Mouse (Mus musculus): ENCODE measurements around the gene Mocs1. TPM values are rescaled to one million over a fixed set of nuclear protein-coding genes. Genes with fewer than 3 reads are reported as not detected.

Mocs1 gene
- polyA plus RNA-seq (2015; fragmentation: Nextera tagmentation; extraction: Ambion mirVana), result 2.9 and 3.4 TPM in 2 replicates

DNA sequence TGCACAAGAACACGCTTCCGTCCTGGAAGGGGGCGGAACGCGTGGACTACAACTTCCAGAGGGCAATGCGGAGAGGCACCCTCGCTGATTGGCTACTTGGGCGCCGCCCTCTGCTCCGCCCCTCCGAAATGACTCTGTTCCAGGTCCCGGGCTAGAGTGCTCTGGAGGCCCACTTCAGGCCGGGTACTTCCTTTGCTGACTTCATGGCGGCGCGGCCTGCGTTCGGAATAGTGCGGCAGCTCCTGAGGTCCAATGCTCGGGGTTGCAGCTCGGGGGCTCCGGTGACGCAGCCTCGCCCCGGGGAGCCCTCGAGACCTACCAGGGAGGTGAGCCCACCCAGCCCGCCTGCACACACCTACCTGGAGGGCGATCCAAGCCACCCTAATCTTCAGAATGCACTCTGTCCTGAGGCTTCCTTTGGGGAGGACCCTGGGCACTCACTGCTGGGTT lies at the start of gene Mocs1:
Gene Mocs1, plus strand, starts transcription at position 124 of the 450 bp plus-strand sequence.
- peak; percentile 100 for ATAC-seq
- WGBS, result under 1% methylated on average over 28 of the region's 28 CpGs
- Histone ChIP-seq H3K4me2 (peak within 1 kb of the TSS; percentile 92), H3K9me3 (replicated peaks) (no peaks in the 10 kb centered on the region), H3K36me3 (ENCODE audit: poor library complexity, severe bottlenecking) (no peaks in the 10 kb centered on the region), H3K4me3 (peak within 1 kb of the TSS; percentile 71), H3K27ac (no peak within 1 kb of the TSS; the same call in 1 of the 2 replicates), H3K27me3 (no peaks in the 10 kb centered on the region), H3K4me1 (peaks cover 25% of the 10 kb centered on the region), H3K9ac (peak within 1 kb of the TSS; percentile 85)

DNA sequence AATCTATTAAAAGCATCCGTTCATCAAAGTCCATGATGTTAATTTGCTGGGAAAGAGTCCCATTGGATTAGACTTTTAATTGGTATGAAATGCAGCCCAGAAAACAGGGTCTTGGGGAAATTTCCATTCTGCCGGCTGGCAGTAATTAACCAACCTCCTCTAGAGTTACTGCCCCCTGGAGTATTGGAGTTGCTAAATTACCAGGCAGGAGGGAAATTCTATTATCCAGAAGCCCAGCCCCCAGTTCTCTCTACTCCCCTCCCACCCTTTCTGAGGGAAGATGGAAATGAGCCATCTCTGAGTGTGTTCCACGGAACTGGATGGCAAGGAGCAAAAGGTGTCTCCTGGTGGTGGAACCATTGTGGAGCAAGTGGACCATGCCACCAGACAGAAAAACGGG lies 48.5 kb upstream of the Mocs1 start:
- H3K36me3 ChIP-seq (ENCODE audit: poor library complexity, severe bottlenecking), result no peaks in the 10 kb centered on the region
- no peak for ATAC-seq
- peaks cover 4% of the 10 kb centered on the region; the same call in 1 of the 2 replicates for H3K4me1 ChIP-seq
- H3K4me2 ChIP-seq, result no peak overlapping the region
- no peak overlapping the region for H3K27ac ChIP-seq
- no peaks in the 10 kb centered on the region for H3K27me3 ChIP-seq
- no peak overlapping the region for H3K4me3 ChIP-seq
- no peaks in the 10 kb centered on the region for H3K9me3 ChIP-seq (replicated peaks)
- WGBS, result 74% methylated on average over 4 of the region's 4 CpGs
- no peak overlapping the region for H3K9ac ChIP-seq

DNA sequence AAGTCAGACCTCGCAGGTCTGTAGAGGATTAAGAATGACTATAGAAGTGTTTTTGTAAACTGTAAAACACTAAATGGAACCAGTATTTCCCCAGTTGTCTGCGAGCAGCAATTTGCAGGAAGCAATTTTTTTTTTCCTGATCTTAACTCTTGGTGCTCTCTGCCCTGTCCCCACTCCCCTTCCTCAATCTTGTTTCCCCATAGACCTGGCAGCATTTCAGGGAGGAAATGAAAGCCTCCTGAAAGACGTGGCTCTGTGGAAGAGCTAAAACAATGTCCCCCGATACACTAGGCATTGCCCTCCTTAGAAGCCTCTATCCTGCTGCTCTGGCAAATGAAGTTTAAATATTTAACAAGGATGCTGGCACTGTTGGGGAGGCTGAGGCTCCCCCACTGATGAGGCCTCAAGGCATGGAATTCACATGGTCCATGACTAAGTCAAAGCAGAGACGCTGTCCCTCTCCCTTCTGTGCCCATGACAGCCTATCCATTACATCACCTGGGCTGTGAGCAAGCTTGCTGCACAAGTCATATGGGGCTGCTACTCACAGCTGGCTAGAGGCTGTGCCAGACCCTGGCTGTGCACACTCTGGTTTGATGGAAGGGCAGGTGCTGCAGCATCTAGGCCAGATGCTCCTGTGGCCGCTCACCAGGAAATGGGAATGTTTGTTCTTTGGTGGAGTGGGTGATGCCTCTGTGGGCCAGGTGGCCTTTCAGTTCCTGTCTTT lies 43.8 kb upstream of the Mocs1 start:
- 55% methylated on average over 6 of the region's 6 CpGs for WGBS
- H3K27me3 ChIP-seq, result no peaks in the 10 kb centered on the region
- H3K27ac ChIP-seq, result no peak overlapping the region
- H3K9ac ChIP-seq, result no peak overlapping the region
- ATAC-seq, result no peak
- H3K36me3 ChIP-seq (ENCODE audit: poor library complexity, severe bottlenecking), result no peaks in the 10 kb centered on the region
- no peak overlapping the region for H3K4me2 ChIP-seq
- H3K4me1 ChIP-seq, result peaks cover 4% of the 10 kb centered on the region; the same call in 1 of the 2 replicates
- no peak overlapping the region for H3K4me3 ChIP-seq
- H3K9me3 ChIP-seq (replicated peaks), result no peaks in the 10 kb centered on the region

DNA sequence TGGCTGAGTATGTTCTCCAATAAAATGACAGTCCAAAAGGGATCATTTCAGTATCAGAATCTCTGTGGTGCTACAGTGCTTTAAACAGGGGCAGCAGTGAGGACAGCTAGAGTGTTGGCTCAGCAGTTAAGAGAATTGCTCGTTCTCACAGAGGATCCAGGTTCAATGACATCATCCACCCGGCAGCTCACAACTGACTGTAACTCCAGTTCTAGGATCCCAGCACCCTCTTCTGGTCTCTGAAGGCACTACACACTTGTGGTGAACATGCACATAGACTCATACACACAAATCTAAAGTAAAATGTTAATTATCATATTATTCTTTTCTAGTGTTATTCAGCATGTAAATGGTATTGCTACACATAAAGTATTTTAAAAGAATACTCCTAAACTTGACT lies 40.4 kb upstream of the Mocs1 start:
- WGBS, result 88% methylated on average over 2 of the region's 2 CpGs

GRCm38 (mm10) chr17:49392751-49393150 lies 35.4 kb upstream of the Mocs1 start:
- no peak overlapping the region for H3K27ac ChIP-seq

More for the DNA sequence above, 40.4 kb upstream of the Mocs1 start:
- Histone ChIP-seq H3K27ac (no peak overlapping the region), H3K4me3 (no peak overlapping the region), H3K4me1 (peaks cover 4% of the 10 kb centered on the region; the same call in 1 of the 2 replicates), H3K27me3 (no peaks in the 10 kb centered on the region), H3K36me3 (ENCODE audit: poor library complexity, severe bottlenecking) (no peaks in the 10 kb centered on the region), H3K9ac (no peak overlapping the region), H3K4me2 (no peak overlapping the region), H3K9me3 (replicated peaks) (no peaks in the 10 kb centered on the region)
- no peak for ATAC-seq

DNA sequence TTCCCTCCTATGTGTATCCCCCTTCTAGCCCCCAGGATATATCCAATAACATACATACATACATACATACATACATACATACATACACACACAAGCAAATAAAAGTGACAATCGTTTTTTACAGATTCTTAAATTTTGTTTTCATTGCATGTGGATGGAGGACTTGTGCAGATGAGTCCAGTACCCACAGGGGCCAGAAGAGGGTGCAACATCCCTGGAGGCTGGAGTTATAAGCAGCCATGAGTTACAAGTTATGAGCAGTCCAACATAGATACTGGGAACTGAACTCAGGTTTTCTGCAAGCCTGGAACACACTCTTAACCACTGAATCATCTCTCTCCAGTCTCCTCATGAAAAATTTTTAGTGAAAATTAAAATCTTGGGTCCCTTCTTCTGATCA lies 33.3 kb upstream of the Mocs1 start:
- Histone ChIP-seq H3K36me3 (ENCODE audit: poor library complexity, severe bottlenecking) (no peaks in the 10 kb centered on the region), H3K27me3 (no peaks in the 10 kb centered on the region), H3K9me3 (replicated peaks) (no peaks in the 10 kb centered on the region), H3K9ac (no peak overlapping the region), H3K4me3 (no peak overlapping the region), H3K4me2 (no peak overlapping the region), H3K27ac (no peak overlapping the region), H3K4me1 (no peaks in the 10 kb centered on the region)
- 66% methylated on average over 1 of the region's 1 CpGs for WGBS
- no peak for ATAC-seq

More at GRCm38 (mm10) chr17:49392751-49393150, 35.4 kb upstream of the Mocs1 start:
- H3K9me3 ChIP-seq (replicated peaks), result no peaks in the 10 kb centered on the region
- 10% methylated on average over 1 of the region's 1 CpGs for WGBS
- H3K9ac ChIP-seq, result no peak overlapping the region
- no peak overlapping the region for H3K4me2 ChIP-seq
- no peaks in the 10 kb centered on the region for H3K36me3 ChIP-seq (ENCODE audit: poor library complexity, severe bottlenecking)
- no peak for ATAC-seq
- no peaks in the 10 kb centered on the region for H3K4me1 ChIP-seq
- H3K4me3 ChIP-seq, result no peak overlapping the region
- no peaks in the 10 kb centered on the region for H3K27me3 ChIP-seq

DNA sequence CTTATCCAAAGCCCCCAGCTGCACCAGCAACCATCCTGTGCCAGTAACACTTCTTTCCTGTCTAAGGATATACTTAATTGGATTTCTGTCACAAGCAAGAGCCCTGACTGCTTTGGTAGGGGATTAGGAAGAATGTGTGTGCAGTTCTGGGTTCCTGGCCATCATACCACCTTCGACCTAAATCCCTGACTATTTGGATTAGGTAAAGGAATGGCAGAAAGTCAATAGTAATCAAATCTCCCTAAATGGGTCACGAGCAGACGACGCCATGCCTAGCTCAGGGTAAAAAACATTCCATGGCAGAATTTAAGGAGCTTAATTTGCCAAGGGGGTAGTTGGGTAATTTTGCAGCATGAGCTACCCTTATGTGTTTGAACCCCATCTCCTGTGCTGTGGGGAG lies 28.6 kb upstream of the Mocs1 start:
- H3K4me2 ChIP-seq, result no peak overlapping the region
- no peak for ATAC-seq
- 58% methylated on average over 4 of the region's 4 CpGs for WGBS

DNA sequence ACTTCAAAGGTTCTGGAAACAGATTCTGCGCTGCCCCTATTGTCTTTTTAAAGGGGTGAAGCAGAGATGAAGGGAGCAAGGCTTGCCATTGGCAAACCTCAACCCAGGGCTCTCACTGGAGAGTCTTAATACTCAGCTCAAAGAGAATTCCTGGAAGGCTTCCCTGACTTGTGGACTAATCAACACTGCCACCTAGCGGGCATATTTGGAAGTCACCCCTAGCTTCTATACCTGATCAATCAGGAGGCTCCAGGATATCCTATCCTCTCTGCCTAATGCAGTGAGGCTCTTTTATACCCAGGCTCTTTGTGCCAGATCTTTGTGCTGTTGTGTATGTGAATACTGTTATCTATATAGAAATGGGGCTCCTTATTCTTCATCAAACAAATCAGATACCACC lies 28.0 kb upstream of the Mocs1 start:
- Histone ChIP-seq H3K36me3 (ENCODE audit: poor library complexity, severe bottlenecking) (no peaks in the 10 kb centered on the region), H3K4me1 (no peaks in the 10 kb centered on the region), H3K9me3 (replicated peaks) (no peaks in the 10 kb centered on the region), H3K9ac (no peak overlapping the region), H3K27me3 (no peaks in the 10 kb centered on the region), H3K27ac (no peak overlapping the region), H3K4me3 (no peak overlapping the region), H3K4me2 (no peak overlapping the region)
- 0% methylated on average over 2 of the region's 2 CpGs for WGBS
- peak; percentile 75 for ATAC-seq

More for the DNA sequence above, 28.6 kb upstream of the Mocs1 start:
- Histone ChIP-seq H3K36me3 (ENCODE audit: poor library complexity, severe bottlenecking) (no peaks in the 10 kb centered on the region), H3K9ac (no peak overlapping the region), H3K27me3 (no peaks in the 10 kb centered on the region), H3K4me1 (no peaks in the 10 kb centered on the region), H3K9me3 (replicated peaks) (no peaks in the 10 kb centered on the region), H3K27ac (no peak overlapping the region), H3K4me3 (no peak overlapping the region)

- no peaks in the 10 kb centered on the region for H3K36me3 ChIP-seq (ENCODE audit: poor library complexity, severe bottlenecking)
- no peak overlapping the region for H3K4me2 ChIP-seq
- H3K9me3 ChIP-seq (replicated peaks), result no peaks in the 10 kb centered on the region
- no peak overlapping the region for H3K4me3 ChIP-seq
- no peak for ATAC-seq
- no peak overlapping the region for H3K9ac ChIP-seq
- no peaks in the 10 kb centered on the region for H3K27me3 ChIP-seq
- 82% methylated on average over 6 of the region's 6 CpGs for WGBS
- no peak overlapping the region for H3K27ac ChIP-seq
- no peaks in the 10 kb centered on the region for H3K4me1 ChIP-seq
Measured at GRCm38 (mm10) chr17:49403151-49403550, 25.0 kb upstream of the Mocs1 start.

GRCm38 (mm10) chr17:49405927-49406326 lies 22.2 kb upstream of the Mocs1 start:
- Histone ChIP-seq H3K36me3 (ENCODE audit: poor library complexity, severe bottlenecking) (no peaks in the 10 kb centered on the region), H3K27ac (no peak overlapping the region), H3K4me3 (no peak overlapping the region), H3K9me3 (replicated peaks) (no peaks in the 10 kb centered on the region), H3K4me2 (no peak overlapping the region), H3K27me3 (no peaks in the 10 kb centered on the region), H3K9ac (no peak overlapping the region), H3K4me1 (no peaks in the 10 kb centered on the region)
- 82% methylated on average over 5 of the region's 5 CpGs for WGBS
- no peak for ATAC-seq

GRCm38 (mm10) chr17:49412974-49413373 lies 15.2 kb upstream of the Mocs1 start:
- H3K4me2 ChIP-seq, result no peak overlapping the region
- no peak overlapping the region for H3K4me3 ChIP-seq
- ATAC-seq, result no peak
- no peaks in the 10 kb centered on the region for H3K36me3 ChIP-seq (ENCODE audit: poor library complexity, severe bottlenecking)
- no peaks in the 10 kb centered on the region for H3K4me1 ChIP-seq
- H3K9me3 ChIP-seq (replicated peaks), result no peaks in the 10 kb centered on the region
- WGBS, result 69% methylated on average over 5 of the region's 5 CpGs
- H3K27ac ChIP-seq, result no peak overlapping the region
- H3K27me3 ChIP-seq, result no peaks in the 10 kb centered on the region
- H3K9ac ChIP-seq, result no peak overlapping the region

- no peak overlapping the region for H3K4me2 ChIP-seq
- H3K27me3 ChIP-seq, result no peaks in the 10 kb centered on the region
- H3K36me3 ChIP-seq (ENCODE audit: poor library complexity, severe bottlenecking), result no peaks in the 10 kb centered on the region
- WGBS, result 49% methylated on average over 3 of the region's 3 CpGs
- H3K4me3 ChIP-seq, result no peak overlapping the region
- H3K9me3 ChIP-seq (replicated peaks), result no peaks in the 10 kb centered on the region
- H3K4me1 ChIP-seq, result no peaks in the 10 kb centered on the region
- H3K27ac ChIP-seq, result no peak overlapping the region
- no peak overlapping the region for H3K9ac ChIP-seq
- ATAC-seq, result no peak
Measured at GRCm38 (mm10) chr17:49413554-49413953, 14.6 kb upstream of the Mocs1 start.

DNA sequence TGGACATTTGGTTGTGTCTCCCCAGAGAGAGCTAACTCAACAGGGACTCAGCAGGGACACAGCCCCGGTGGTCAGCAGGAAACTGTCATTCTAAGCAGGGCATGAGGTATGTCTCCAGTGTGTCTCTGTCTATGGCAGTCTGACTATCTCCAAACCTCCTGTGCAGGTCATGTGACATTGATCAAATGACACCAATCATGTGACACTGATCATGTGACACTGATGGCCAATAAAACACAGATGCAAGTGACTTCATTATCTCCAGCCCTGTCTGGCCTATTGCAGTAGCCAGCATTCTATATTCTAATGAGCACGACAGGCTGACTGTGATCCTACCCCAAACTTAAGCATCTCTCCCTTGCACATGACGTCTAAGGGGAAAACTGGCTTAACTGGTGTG lies 11.9 kb upstream of the Mocs1 start:
- Histone ChIP-seq H3K4me3 (no peak overlapping the region), H3K4me2 (no peak overlapping the region), H3K9me3 (replicated peaks) (no peaks in the 10 kb centered on the region), H3K36me3 (ENCODE audit: poor library complexity, severe bottlenecking) (no peaks in the 10 kb centered on the region), H3K4me1 (no peaks in the 10 kb centered on the region), H3K27ac (no peak overlapping the region), H3K27me3 (no peaks in the 10 kb centered on the region), H3K9ac (no peak overlapping the region)
- WGBS, result 73% methylated on average over 3 of the region's 3 CpGs
- no peak for ATAC-seq

Measured in forebrain, embryonic 13.5 days (tissue).